Mouse (Mus musculus) neural tube, embryonic 15.5 days (tissue): ENCODE measurements around the gene Cplx2. TPM values are rescaled to one million over a fixed set of nuclear protein-coding genes. Genes with fewer than 3 reads are reported as not detected.

Experiments used
- ATAC-seq: fragments of 200-750 bp; cut with Nextera tagmentation; 2 replicates; pipeline ENCODE4 v1.8.0; 2017; ENCODE audit warnings: mild to moderate bottlenecking, moderate TSS enrichment, moderate library complexity; ENCODE audit not compliant: low FRiP score
- H3K27ac ChIP-seq: fragments of 300-500 bp; sonication (generic); replicated peaks from 2 replicates; pipeline ENCODE4 v1.5.1; 2015; ENCODE audit warnings: mild to moderate bottlenecking, inconsistent platforms
- H3K27me3 ChIP-seq: fragments of 300-500 bp; sonication (generic); replicated peaks from 2 replicates; pipeline ENCODE4 v1.6.1; 2015; ENCODE audit warnings: inconsistent platforms
- H3K36me3 ChIP-seq: fragments of 300-500 bp; sonication (generic); 2 replicates; pipeline ENCODE4 v1.6.1; 2015; ENCODE audit warnings: inconsistent platforms
- H3K4me1 ChIP-seq: fragments of 300-500 bp; sonication (generic); 2 replicates; pipeline ENCODE4 v1.6.1; 2015; ENCODE audit warnings: inconsistent platforms
- H3K4me2 ChIP-seq: fragments of 300-500 bp; sonication (generic); 2 replicates; pipeline ENCODE4 v1.6.1; 2015; ENCODE audit warnings: inconsistent platforms, mild to moderate bottlenecking, moderate library complexity
- H3K4me3 ChIP-seq: fragments of 300-500 bp; sonication (generic); replicated peaks from 2 replicates; pipeline ENCODE4 v1.5.1; 2015; ENCODE audit warnings: mild to moderate bottlenecking, inconsistent platforms
- H3K9ac ChIP-seq: fragments of 300-500 bp; sonication (generic); replicated peaks from 2 replicates; pipeline ENCODE4 v1.6.1; 2015; ENCODE audit warnings: mild to moderate bottlenecking, inconsistent platforms
- H3K9me3 ChIP-seq: fragments of 300-500 bp; sonication (generic); replicated peaks from 2 replicates; pipeline ENCODE4 v1.6.1; 2016; ENCODE audit warnings: inconsistent platforms
- WGBS: fragments of 180-500 bp; shearing (Covaris S2); methylation state at CpG from one replicate; pipeline ENCODE4 v1.1.7; 2015; ENCODE audit warnings: mixed read lengths; 5-methylcytosine and 5-hydroxymethylcytosine counted together
- polyA plus RNA-seq: library from polyadenylated mRNA; unstranded; fragments of >200 nt; fragmentation: Nextera tagmentation; extraction: Ambion mirVana; gene quantifications from 2 replicates; pipeline ENCODE4 v1.2.1, GENCODE M21; 2015

The Cplx2 gene
- polyA plus RNA-seq, 1 experiment from 2014 or later, result 20.0 TPM

DNA sequence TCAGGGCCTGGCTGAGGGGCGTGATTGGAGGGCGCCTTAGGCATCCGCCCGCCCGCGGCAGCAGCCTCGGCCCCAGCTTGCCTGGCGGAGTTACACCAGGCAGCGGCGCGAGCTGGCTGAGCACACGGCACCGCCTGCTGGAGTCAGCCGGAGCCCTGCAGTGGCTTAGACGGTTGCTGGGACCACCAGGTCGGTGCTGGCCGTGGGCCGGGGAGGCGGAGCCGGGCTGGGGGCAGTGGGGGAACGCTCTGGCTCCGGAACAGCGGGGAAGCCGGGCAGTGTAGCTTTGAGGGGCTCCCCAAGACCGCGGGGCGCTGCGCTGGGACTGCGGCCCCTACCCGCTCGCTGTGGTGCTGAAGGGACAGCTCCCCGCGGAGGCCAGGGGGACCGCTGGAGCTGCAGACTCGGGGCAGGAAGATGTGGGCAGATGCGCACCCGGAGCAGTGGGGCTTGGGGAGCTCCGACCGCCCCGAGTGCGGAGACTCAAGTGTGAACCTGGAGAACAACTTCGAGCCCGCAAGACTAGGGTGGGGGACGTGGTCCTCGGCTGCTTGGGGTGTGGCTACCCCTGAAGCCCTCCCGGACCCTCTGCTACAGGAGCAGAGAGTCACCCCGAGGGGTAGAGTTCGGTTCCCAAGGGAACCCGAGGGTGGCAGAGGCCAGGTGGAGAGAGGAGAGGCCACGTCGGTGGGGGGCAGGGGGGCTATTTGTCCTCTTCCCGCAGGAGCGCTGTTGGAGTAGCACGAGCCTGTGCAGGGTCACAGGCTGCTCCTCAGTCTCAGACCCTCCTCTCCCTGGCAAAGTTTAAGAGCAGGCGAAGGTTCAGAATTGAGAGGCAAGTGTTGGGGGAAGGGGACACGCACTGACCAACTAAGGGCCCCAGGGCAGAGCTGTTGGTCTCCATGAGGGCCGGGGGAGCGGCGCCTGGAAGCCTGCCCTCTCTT lies 510 bp downstream of the Cplx2 start:
- Histone ChIP-seq H3K36me3 (no peaks in the 10 kb centered on the region), H3K9me3 (no peaks in the 10 kb centered on the region), H3K4me1 (peaks cover 49% of the 10 kb centered on the region), H3K27ac (peak overlapping the region; percentile 60), H3K9ac (peak overlapping the region; percentile 44), H3K4me2 (peak overlapping the region; percentile 80), H3K27me3 (peaks cover 12% of the 10 kb centered on the region; the same call in 1 of the 2 replicates), H3K4me3 (peak overlapping the region; percentile 47)
- peak; percentile 83 for ATAC-seq
- WGBS, result under 1% methylated on average over 59 of the region's 59 CpGs

DNA sequence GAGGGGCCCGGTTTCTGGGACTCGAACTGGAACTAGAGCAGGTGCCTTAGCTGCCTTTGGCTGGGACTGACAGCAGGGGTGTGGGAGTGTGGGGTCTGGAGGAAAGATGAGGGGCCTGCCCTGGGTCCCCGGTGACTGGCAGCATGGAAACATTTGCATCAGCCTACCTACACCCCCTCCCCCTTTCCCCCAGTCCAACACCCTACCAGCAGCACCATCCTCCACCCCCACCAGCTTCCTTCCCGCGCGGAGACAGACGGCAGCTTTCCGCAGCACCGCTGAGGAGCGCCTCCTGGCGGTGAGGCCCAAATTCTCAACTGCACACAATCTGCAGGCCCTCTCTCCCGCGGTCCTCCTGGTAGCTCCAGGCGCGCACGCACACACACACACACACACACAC lies 1.5 kb downstream of the Cplx2 start:
- 6% methylated on average over 15 of the region's 16 CpGs for WGBS
- peak; percentile 23; the same call in 1 of the 2 replicates for ATAC-seq
- H3K4me1 ChIP-seq, result peaks cover 49% of the 10 kb centered on the region
- H3K27ac ChIP-seq, result no peak overlapping the region
- H3K4me2 ChIP-seq, result peak overlapping the region; percentile 80
- no peaks in the 10 kb centered on the region for H3K36me3 ChIP-seq
- H3K9ac ChIP-seq, result 0 out of 2 replicates have a peak overlapping the region, but pooled peaks have one; percentile 44
- peak overlapping the region; percentile 47 for H3K4me3 ChIP-seq
- H3K9me3 ChIP-seq, result no peaks in the 10 kb centered on the region
- peaks cover 12% of the 10 kb centered on the region; the same call in 1 of the 2 replicates for H3K27me3 ChIP-seq

DNA sequence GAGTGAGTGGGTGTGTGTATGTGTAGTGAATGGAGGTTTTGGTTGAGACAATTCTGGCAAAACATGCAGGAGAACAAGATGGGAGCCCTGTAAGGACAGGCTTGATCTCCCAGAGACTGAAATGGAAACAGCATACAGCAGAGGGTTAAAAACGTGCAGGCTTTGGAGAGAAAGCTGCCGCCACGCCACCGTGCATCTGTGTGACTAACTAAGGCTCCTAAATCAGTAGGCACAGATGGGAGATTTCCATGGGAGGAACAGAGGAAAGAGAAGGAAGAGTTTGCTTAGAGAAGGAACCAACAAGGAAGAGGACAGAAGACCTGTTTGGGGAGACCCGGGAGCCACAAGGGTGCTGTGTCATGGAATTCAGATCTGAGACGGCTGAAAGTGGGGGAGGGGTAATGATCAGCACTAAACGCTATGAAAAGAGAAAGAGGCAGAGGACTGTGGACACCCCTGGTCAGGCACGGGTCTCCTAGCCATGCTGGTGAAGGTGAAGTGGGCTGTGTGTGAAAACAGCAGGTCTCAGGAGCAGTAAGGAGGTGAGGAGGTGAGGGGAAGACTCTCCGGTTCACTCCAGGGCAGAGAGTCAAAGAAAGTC lies 3.1 kb downstream of the Cplx2 start:
- Histone ChIP-seq H3K4me1 (peaks cover 49% of the 10 kb centered on the region), H3K27ac (no peak overlapping the region), H3K4me2 (peak overlapping the region; percentile 22), H3K36me3 (no peaks in the 10 kb centered on the region), H3K9ac (no peak overlapping the region), H3K4me3 (no peak overlapping the region), H3K9me3 (no peaks in the 10 kb centered on the region), H3K27me3 (peaks cover 12% of the 10 kb centered on the region; the same call in 1 of the 2 replicates)
- ATAC-seq, result no peak
- WGBS, result 25% methylated on average over 9 of the region's 9 CpGs

DNA sequence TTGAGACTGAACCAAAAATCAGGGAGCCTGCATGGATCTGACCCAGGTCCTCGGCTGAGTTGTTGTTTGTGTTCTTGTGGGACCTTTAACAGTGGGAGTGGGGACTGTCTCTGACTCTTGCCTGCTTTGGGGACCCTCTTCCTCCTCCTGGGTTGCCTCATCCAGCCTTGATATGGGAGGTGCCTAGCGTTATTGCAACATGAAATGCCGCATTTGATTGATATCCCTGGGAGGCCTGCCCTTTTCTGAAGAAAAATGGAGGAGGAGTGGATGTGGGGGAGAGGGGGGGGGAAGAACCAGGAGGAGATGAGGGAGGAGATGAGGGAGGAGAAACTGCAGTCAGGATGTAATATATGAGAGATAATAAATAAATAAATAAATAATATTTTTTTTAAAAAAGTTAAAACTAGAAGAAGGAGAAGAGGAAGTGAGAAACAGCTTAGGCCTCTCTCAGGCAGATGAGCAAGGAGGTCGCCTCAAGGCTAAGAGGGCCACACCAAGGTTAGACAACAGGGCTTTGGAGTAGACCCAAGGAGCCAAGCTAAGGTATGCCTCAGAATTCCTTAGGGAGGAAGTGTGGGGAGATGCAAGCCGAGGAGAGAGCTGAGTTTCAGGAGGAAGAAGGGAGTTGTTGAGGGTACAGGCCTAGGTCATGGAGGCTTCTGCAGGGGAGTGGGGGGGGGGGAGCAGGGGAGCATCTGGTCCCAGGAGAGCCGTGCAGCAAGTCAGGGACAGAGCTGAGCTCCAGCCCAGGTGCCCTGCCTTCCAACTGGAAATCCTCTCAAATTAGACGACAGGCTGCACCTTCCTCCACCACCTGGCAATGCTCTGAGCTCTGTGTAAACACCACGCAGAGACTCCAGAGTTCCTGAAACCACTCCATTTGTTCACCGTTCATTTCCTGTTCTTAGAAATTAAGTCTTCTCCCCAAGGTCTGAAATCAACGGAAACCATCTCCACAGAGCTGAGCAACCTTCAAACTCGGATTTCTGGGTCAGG lies 4.6 kb downstream of the Cplx2 start:
- H3K4me3 ChIP-seq, result no peak overlapping the region
- no peak for ATAC-seq
- H3K27ac ChIP-seq, result no peak overlapping the region
- H3K27me3 ChIP-seq, result no peaks in the 10 kb centered on the region
- H3K4me2 ChIP-seq, result no peak overlapping the region
- H3K36me3 ChIP-seq, result no peaks in the 10 kb centered on the region
- no peaks in the 10 kb centered on the region for H3K9me3 ChIP-seq
- WGBS, result 72% methylated on average over 11 of the region's 11 CpGs
- H3K4me1 ChIP-seq, result peaks cover 39% of the 10 kb centered on the region
- H3K9ac ChIP-seq, result no peak overlapping the region

DNA sequence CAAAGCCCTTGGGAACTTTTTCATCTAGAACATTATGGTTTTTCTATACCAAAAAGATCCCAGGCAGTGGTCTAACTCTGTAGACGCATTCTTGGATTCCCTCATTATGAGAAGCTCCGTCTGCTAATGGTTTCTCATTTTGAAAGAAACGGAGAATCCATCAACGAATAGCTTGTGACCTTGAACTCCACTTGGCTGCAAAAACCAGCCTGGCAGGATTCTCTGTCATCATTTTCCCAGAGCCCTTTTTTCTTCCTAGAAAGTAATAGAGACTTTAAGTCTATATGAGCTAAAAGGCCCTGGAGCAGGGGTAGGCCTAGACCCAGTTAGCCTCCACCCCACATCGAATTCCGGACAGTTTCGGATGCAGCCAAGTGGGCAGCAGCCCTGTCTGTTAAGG lies 5.6 kb downstream of the Cplx2 start:
- Histone ChIP-seq H3K4me1 (peaks cover 30% of the 10 kb centered on the region), H3K4me2 (no peak overlapping the region), H3K36me3 (no peaks in the 10 kb centered on the region), H3K9me3 (no peaks in the 10 kb centered on the region), H3K9ac (no peak overlapping the region), H3K27ac (no peak overlapping the region), H3K27me3 (no peaks in the 10 kb centered on the region), H3K4me3 (no peak overlapping the region)
- no peak for ATAC-seq
- 81% methylated on average over 7 of the region's 7 CpGs for WGBS

DNA sequence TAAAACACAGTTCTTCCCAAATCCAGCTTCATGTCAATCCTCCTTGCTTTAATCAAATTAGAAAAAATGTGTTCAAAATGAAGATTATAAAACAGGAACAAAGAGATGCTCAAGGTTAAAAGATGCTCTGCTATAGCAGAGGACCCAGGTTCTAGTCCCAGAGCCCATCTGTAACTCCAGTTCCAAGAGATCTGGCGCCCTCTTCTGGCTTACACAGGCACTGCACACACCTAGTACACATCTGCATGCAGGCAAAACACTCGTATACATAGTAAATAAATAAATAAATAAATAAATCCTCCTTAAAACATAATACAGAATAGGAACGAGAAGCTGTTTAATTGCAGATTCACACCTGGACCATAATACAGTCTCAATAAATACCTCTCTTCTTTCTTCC lies 6.9 kb downstream of the Cplx2 start:
- H3K4me1 ChIP-seq, result peaks cover 17% of the 10 kb centered on the region
- H3K27me3 ChIP-seq, result no peaks in the 10 kb centered on the region
- H3K9me3 ChIP-seq, result no peaks in the 10 kb centered on the region
- H3K36me3 ChIP-seq, result no peaks in the 10 kb centered on the region
- no peak for ATAC-seq
- WGBS, result 68% methylated on average over 3 of the region's 3 CpGs
- no peak overlapping the region for H3K9ac ChIP-seq
- no peak overlapping the region for H3K27ac ChIP-seq
- H3K4me2 ChIP-seq, result no peak overlapping the region
- no peak overlapping the region for H3K4me3 ChIP-seq

DNA sequence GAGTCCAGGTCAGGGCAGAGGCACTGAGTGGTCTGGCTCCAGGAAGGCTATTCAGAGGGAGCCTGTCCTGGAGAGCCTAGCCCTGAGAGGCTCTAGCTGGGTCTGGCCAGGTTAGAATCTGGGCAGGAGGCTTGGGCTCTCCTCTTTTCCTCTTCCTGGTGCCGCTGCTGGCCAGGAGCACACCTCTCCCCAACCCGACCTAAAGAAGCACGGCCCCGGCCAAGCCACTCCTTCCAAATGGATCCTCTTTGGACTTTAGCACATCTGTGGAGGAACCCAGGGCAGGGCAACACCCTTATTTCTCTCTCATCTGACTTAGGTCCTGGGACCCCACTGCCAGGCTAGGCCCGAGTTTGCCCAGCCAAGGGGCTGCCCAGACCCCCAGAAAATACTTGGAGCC lies 9.3 kb downstream of the Cplx2 start:
- no peak for ATAC-seq
- no peaks in the 10 kb centered on the region for H3K27me3 ChIP-seq
- 88% methylated on average over 5 of the region's 5 CpGs for WGBS
- H3K27ac ChIP-seq, result no peak overlapping the region
- no peaks in the 10 kb centered on the region for H3K9me3 ChIP-seq
- H3K4me2 ChIP-seq, result no peak overlapping the region
- no peaks in the 10 kb centered on the region for H3K36me3 ChIP-seq
- H3K4me1 ChIP-seq, result peaks cover 17% of the 10 kb centered on the region
- no peak overlapping the region for H3K4me3 ChIP-seq
- no peak overlapping the region for H3K9ac ChIP-seq

DNA sequence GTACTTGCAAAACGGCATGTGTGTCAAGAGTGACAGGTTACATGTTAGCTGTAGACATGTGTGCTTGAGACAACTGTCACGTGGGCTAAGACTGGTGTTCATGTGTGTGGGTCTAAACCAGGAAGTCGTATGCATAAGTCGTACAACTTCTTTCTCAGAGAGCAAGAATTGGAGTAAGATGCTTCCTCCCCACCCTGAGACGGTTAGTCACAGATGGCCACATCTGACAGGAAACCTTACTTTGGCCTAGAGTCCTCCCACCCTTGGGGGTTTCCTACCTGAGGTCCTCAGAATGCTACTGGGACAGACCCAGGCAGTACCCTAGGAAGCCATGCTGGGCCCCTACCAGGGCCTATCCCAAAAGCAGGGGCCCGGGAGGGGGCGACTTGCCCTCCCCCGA lies 10.2 kb downstream of the Cplx2 start:
- 88% methylated on average over 8 of the region's 8 CpGs for WGBS
- Histone ChIP-seq H3K27ac (no peak overlapping the region), H3K27me3 (no peaks in the 10 kb centered on the region), H3K36me3 (no peaks in the 10 kb centered on the region), H3K9ac (no peak overlapping the region), H3K4me3 (no peak overlapping the region), H3K4me1 (peaks cover 17% of the 10 kb centered on the region), H3K4me2 (no peak overlapping the region), H3K9me3 (no peaks in the 10 kb centered on the region)
- ATAC-seq, result no peak

DNA sequence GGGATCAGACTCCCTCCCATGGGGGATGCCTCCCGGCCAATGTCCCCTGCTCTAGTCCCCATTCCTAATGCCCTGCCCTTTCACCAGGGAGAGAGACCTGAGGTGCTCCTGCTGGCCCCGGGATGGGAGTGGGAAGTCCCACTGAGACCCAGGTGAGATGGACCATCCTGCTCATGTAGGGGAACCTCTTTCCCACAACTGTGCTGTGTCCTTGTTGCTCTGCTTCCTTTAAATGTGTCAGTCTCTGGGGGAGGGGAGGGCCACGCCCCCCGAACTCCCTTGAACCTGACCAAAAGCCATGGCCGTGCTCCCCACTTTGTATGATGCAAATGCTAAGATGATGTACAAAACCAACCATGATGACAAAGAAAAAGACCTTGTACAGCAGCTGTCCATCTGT lies 12.4 kb downstream of the Cplx2 start:
- H3K4me3 ChIP-seq, result no peak overlapping the region
- no peak for ATAC-seq
- H3K27me3 ChIP-seq, result no peaks in the 10 kb centered on the region
- 83% methylated on average over 5 of the region's 5 CpGs for WGBS
- H3K9me3 ChIP-seq, result no peaks in the 10 kb centered on the region
- peaks cover 28% of the 10 kb centered on the region for H3K4me1 ChIP-seq
- no peak overlapping the region for H3K9ac ChIP-seq
- no peaks in the 10 kb centered on the region for H3K36me3 ChIP-seq
- H3K4me2 ChIP-seq, result no peak overlapping the region
- H3K27ac ChIP-seq, result no peak overlapping the region

DNA sequence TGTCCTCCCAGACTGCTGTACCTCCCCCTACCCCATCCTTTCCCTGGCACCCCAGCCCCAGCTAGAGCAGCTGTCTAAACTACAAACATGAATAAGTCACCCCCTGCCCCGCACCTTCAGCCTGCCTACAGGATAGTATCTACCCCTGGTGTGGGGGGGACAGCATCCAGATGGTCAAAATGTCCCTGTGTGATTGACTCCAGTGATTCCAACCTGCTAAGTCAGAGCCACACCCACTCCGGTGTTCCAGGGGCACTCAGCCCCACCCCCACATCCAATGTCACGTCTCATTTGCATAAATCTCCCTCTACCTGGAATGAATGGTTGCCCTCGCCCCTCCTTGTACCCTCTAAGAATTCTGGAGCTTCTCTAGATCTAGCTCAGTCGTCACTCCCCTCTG lies 13.4 kb downstream of the Cplx2 start:
- peak overlapping the region; percentile 38 for H3K4me2 ChIP-seq
- H3K36me3 ChIP-seq, result no peaks in the 10 kb centered on the region
- H3K9ac ChIP-seq, result peak overlapping the region; percentile 10; the same call in 1 of the 2 replicates
- H3K9me3 ChIP-seq, result no peaks in the 10 kb centered on the region
- no peaks in the 10 kb centered on the region for H3K27me3 ChIP-seq
- no peak for ATAC-seq
- WGBS, result 28% methylated on average over 5 of the region's 5 CpGs
- no peak overlapping the region for H3K4me3 ChIP-seq
- peaks cover 30% of the 10 kb centered on the region for H3K4me1 ChIP-seq
- peak overlapping the region; percentile 59; the same call in 1 of the 2 replicates for H3K27ac ChIP-seq
